Mouse (Mus musculus) stomach, embryonic 16.5 days (tissue): ENCODE measurements around the gene Cyp26a1. TPM values are rescaled to one million over a fixed set of nuclear protein-coding genes. Genes with fewer than 3 reads are reported as not detected.

Experiments used
- ATAC-seq: fragments of 200-750 bp; cut with Nextera tagmentation; 2 replicates; pipeline ENCODE4 v1.8.0; 2017; ENCODE audit warnings: moderate number of reproducible peaks, moderate TSS enrichment; ENCODE audit not compliant: insufficient read depth, low FRiP score
- H3K27ac ChIP-seq: fragments of 300-500 bp; sonication (generic); 2 replicates; pipeline ENCODE4 v1.5.1; 2014; ENCODE audit warnings: low read length
- H3K27me3 ChIP-seq: fragments of 300-500 bp; sonication (generic); 2 replicates; pipeline ENCODE4 v1.6.1; 2014; ENCODE audit warnings: low read length, control low read depth, mixed read lengths; ENCODE audit not compliant: control insufficient read depth, insufficient read depth
- H3K36me3 ChIP-seq: fragments of 300-500 bp; sonication (generic); 2 replicates; pipeline ENCODE4 v1.6.1; 2014; ENCODE audit warnings: low read length; ENCODE audit not compliant: control insufficient read depth, insufficient read depth
- H3K4me1 ChIP-seq: fragments of 300-500 bp; sonication (generic); 2 replicates; pipeline ENCODE4 v1.6.1; 2014; ENCODE audit warnings: low read length, control low read depth, mixed read lengths; ENCODE audit not compliant: control insufficient read depth, insufficient read depth
- H3K4me2 ChIP-seq: fragments of 300-500 bp; sonication (generic); 2 replicates; pipeline ENCODE4 v1.6.1; 2014; ENCODE audit warnings: low read depth, low read length, mixed read lengths
- H3K4me3 ChIP-seq: fragments of 300-500 bp; sonication (generic); replicated peaks from 2 replicates; pipeline ENCODE4 v1.5.1; 2014; ENCODE audit warnings: mild to moderate bottlenecking, low read length
- H3K9ac ChIP-seq: fragments of 300-500 bp; sonication (generic); 2 replicates; pipeline ENCODE4 v1.6.1; 2014; ENCODE audit warnings: low read length
- H3K9me3 ChIP-seq: fragments of 300-500 bp; sonication (generic); replicated peaks from 2 replicates; pipeline ENCODE4 v1.6.1; 2016; ENCODE audit warnings: low read length, control low read depth; ENCODE audit not compliant: control insufficient read depth
- WGBS: fragments of 180-500 bp; shearing (Covaris S2); extraction: QIAGEN DNeasy Blood & Tissue Kit; methylation state at CpG from one replicate; pipeline ENCODE4 v1.1.7; 2014; 5-methylcytosine and 5-hydroxymethylcytosine counted together
- polyA plus RNA-seq: library from polyadenylated mRNA; unstranded; fragments of >200 nt; fragmentation: Nextera tagmentation; extraction: Ambion mirVana; gene quantifications from 2 replicates; pipeline ENCODE4 v1.2.1, GENCODE M21; 2015

The Cyp26a1 gene
- polyA plus RNA-seq, 1 experiment from 2014 or later = 5.7 TPM

DNA sequence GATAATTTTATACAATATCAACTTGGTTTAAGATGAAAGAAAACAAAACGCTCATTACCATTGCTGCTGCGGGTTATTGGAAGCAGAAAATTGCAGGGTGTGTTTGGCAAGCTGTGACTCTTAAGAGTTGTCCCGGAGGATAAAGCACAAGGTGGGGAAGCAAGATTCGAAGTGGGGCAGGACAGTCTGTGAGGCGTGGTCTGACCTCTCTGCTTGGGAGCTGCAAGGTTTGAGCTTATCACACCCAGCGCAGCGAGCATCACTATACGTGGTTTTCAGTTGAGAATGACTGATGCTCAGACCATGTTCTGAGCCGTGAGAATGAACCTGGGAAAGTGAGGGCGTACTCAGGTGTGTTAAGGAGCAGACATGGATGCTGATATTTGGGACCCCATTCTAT, 17.1 kb downstream of the Cyp26a1 start:
- Histone ChIP-seq H3K36me3 (no peaks in the 10 kb centered on the region), H3K9me3 (no peaks in the 10 kb centered on the region), H3K27me3 (no peaks in the 10 kb centered on the region), H3K4me1 (no peaks in the 10 kb centered on the region), H3K9ac (no peak overlapping the region), H3K27ac (no peak overlapping the region), H3K4me2 (no peak overlapping the region), H3K4me3 (no peak overlapping the region)
- no peak for ATAC-seq
- 62% methylated on average over 10 of the region's 10 CpGs for WGBS

DNA sequence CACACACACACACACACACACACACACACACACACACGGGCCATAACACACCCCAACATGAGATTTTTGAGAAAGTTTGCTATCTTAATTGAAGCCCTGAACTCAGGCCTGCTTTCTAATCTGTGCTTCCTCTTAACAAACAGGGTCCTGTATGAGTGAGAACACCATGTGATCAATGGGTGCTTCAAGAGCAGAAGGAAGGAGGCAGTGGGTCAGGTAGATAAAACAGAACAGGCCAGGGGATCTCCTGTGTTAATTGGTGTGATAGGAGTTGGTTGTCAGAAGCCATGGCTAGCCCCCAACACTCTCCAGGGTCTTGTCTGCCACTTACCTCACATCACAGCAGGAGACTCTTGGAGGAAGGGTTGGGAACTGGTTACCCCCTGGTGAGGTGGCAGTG, 18.4 kb downstream of the Cyp26a1 start:
- ATAC-seq = no peak
- Histone ChIP-seq H3K36me3 (no peaks in the 10 kb centered on the region), H3K4me3 (no peak overlapping the region), H3K4me2 (no peak overlapping the region), H3K4me1 (no peaks in the 10 kb centered on the region), H3K27me3 (no peaks in the 10 kb centered on the region), H3K27ac (no peak overlapping the region), H3K9ac (no peak overlapping the region), H3K9me3 (no peaks in the 10 kb centered on the region)
- 50% methylated on average over 1 of the region's 1 CpGs for WGBS

DNA sequence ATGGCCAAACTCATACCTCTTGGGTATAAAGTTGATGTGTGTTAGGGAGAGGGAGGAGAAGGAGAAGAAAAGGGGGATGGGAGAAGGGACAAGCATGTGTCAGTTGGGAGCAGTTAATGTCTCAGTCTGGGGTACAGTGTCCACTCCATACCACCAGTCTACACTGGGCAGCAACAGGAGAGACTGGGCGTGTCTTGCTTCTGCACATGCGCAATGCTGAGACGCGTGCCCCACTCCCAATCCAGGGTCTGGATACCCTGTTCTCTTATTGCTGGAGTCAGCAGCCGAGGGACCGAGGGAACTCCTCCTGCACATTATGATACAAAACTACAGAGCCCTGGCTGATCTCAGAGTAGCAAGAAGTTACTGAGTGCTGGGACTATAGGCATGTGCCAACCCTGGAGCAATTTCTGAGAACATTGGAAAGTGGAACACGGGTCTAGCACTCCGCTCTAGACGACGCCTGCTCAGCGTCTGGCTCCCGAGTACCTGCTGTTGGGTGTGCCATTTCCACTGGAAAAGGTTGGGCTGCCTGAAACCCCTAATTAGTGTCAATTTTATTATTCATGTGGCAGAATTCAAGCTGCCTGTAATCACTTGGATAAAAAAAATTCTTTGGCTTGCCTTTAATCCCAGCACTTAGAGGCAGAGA, 19.1 kb downstream of the Cyp26a1 start:
- H3K27ac ChIP-seq = no peak overlapping the region
- H3K4me2 ChIP-seq = no peak overlapping the region
- WGBS = 75% methylated on average over 12 of the region's 12 CpGs
- H3K27me3 ChIP-seq = no peaks in the 10 kb centered on the region
- H3K4me1 ChIP-seq = no peaks in the 10 kb centered on the region
- H3K9ac ChIP-seq = no peak overlapping the region
- H3K36me3 ChIP-seq = no peaks in the 10 kb centered on the region
- no peaks in the 10 kb centered on the region for H3K9me3 ChIP-seq
- H3K4me3 ChIP-seq = no peak overlapping the region
- ATAC-seq = no peak

DNA sequence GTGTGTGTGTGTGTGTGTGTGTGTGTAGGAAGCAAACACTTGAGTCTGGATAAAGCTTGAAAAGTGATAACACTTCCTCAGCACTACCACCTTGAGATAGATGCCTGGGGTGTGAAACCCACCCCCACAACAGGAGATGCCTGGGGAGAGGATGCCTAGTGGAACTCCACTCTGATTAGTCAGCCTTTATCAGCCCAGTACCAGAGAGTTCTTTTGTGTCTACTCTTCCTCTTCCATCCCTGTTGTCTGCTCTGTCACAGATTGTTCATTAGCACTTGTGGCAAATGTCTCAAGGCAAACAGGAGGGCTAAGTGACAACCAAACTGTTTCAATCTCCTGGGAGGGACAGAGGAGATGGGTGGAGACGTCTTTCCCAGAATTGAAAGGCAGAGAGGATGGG, 21.6 kb downstream of the Cyp26a1 start:
- no peak overlapping the region for H3K4me3 ChIP-seq
- WGBS = 26% methylated on average over 1 of the region's 1 CpGs

DNA sequence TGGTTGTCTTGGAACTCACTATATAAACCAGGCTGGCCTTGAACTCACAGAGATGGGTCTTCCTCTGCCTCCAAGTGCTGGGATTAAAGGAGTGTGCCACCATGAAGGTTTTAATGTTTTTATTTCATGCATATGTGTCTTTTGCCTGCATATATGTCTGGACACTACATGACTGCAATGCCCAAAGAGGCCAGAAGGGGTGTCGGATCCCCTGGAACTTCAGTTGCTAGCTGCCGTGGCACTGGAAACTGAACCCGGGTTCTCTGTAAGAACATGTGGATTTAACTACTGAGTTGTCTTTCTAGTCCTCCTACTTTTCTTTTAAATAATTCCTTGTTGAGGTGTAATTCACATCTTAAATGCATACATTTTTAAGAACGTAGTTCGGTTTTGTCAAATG, 27.0 kb downstream of the Cyp26a1 start:
- H3K9me3 ChIP-seq = no peaks in the 10 kb centered on the region
- H3K27me3 ChIP-seq = no peaks in the 10 kb centered on the region
- H3K4me1 ChIP-seq = no peaks in the 10 kb centered on the region
- no peak overlapping the region for H3K4me2 ChIP-seq
- H3K4me3 ChIP-seq = no peak overlapping the region
- ATAC-seq = no peak
- H3K27ac ChIP-seq = no peak overlapping the region
- WGBS = 89% methylated on average over 5 of the region's 5 CpGs
- H3K9ac ChIP-seq = no peak overlapping the region
- H3K36me3 ChIP-seq = no peaks in the 10 kb centered on the region

More for the DNA sequence above, 21.6 kb downstream of the Cyp26a1 start:
- Histone ChIP-seq H3K36me3 (no peaks in the 10 kb centered on the region), H3K9ac (no peak overlapping the region), H3K4me1 (no peaks in the 10 kb centered on the region), H3K27me3 (no peaks in the 10 kb centered on the region), H3K4me2 (no peak overlapping the region), H3K27ac (no peak overlapping the region), H3K9me3 (no peaks in the 10 kb centered on the region)
- no peak for ATAC-seq

DNA sequence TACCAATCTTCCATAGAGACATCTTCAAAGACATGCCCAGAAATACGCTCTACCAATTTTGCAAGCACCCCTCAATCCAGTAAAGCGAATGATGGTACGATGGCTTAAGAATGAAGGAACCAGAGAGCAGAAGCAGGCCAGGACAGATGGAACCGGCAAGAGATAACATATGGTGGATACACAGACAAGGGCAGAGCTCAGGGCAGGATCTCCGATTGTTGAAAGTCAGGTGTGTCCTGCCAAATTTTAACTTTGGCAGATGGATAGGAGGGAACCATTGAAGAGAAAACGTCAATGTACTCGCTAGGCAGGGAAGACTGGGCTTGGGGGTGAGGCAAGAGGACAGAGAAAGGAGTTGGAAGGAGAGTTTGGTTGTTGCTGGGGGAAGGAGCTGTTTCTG, 29.0 kb downstream of the Cyp26a1 start:
- no peak overlapping the region for H3K9ac ChIP-seq
- H3K27me3 ChIP-seq = no peaks in the 10 kb centered on the region
- H3K36me3 ChIP-seq = no peaks in the 10 kb centered on the region
- H3K9me3 ChIP-seq = no peaks in the 10 kb centered on the region
- no peaks in the 10 kb centered on the region for H3K4me1 ChIP-seq
- no peak for ATAC-seq
- 82% methylated on average over 7 of the region's 7 CpGs for WGBS
- no peak overlapping the region for H3K4me3 ChIP-seq
- H3K4me2 ChIP-seq = no peak overlapping the region
- H3K27ac ChIP-seq = no peak overlapping the region

DNA sequence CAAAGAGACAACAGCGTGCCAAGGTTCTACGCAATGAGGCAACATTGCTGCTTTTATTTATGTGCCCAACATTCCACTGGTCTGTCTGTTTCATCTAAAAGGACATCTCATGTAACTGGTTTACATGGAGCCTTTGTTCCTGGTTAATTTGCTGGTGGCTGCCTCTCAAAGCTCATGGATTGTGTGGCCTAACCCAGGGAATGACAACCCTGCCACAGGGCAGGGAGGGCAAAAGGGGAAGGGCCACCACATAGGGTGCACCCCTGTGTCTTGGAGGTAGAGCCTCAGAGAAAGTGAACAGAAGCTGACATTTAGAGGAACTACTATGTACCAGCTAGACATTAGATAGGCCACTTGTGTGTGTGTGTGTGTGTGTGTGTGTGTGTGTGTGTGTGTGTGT, 29.8 kb downstream of the Cyp26a1 start:
- 90% methylated on average over 2 of the region's 2 CpGs for WGBS
- H3K4me1 ChIP-seq = no peaks in the 10 kb centered on the region

DNA sequence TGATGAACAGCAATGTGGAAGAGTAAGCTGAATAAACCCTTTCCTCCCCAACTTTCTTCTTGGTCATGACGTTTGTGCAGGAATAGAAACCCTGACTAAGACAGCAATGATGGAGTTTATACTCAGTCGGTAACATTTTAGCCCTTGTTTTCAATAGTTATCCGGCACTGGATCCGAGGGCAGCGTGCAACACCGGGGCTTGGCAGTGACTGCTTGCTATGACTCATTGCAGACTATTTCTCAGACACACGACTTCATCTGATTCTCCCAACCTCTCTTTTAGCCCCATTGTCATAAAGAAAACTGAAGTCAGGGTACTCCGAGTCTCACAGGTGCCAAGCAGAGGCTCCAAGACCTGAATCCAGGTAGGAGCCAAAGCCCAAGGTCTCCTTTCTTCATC, 37.8 kb downstream of the Cyp26a1 start:
- no peaks in the 10 kb centered on the region for H3K9me3 ChIP-seq
- H3K27ac ChIP-seq = no peak overlapping the region
- no peaks in the 10 kb centered on the region for H3K36me3 ChIP-seq
- H3K4me1 ChIP-seq = no peaks in the 10 kb centered on the region
- H3K27me3 ChIP-seq = no peaks in the 10 kb centered on the region
- 81% methylated on average over 8 of the region's 8 CpGs for WGBS
- no peak overlapping the region for H3K4me3 ChIP-seq
- no peak overlapping the region for H3K9ac ChIP-seq
- no peak overlapping the region for H3K4me2 ChIP-seq
- ATAC-seq = no peak

More for the DNA sequence above, 29.8 kb downstream of the Cyp26a1 start:
- Histone ChIP-seq H3K9ac (no peak overlapping the region), H3K27ac (no peak overlapping the region), H3K36me3 (no peaks in the 10 kb centered on the region), H3K4me2 (no peak overlapping the region), H3K4me3 (no peak overlapping the region), H3K9me3 (no peaks in the 10 kb centered on the region), H3K27me3 (no peaks in the 10 kb centered on the region)
- ATAC-seq = no peak

DNA sequence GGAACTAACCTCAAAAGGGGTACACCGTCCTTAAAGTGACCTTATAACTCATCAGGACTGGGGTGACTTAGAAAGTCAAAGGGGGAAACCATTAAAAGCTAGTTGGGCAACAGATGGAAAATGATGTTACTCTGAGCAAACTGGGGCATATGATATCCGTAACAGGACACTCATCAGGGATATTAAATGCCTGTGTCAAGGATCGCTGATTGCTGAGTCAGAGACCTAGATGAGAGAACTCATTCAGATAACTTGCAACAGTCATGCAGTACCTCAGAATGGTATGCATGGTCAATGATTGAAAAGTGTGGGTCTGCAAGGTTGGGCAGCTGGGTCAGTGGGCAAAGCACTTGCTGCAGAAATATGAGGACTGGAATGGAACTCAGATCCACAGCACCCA, 41.0 kb downstream of the Cyp26a1 start:
- Histone ChIP-seq H3K27ac (no peak overlapping the region), H3K27me3 (no peaks in the 10 kb centered on the region), H3K9me3 (no peaks in the 10 kb centered on the region), H3K9ac (no peak overlapping the region), H3K4me2 (no peak overlapping the region), H3K4me1 (no peaks in the 10 kb centered on the region), H3K4me3 (no peak overlapping the region), H3K36me3 (no peaks in the 10 kb centered on the region)
- no peak for ATAC-seq
- WGBS = 87% methylated on average over 3 of the region's 3 CpGs
